Mouse (Mus musculus): ENCODE results near the gene Lim2. TPM values are rescaled to one million over a fixed set of nuclear protein-coding genes. Genes with fewer than 3 reads are reported as not detected.

Lim2 gene
- polyA plus RNA-seq, 1 experiment from 2014 or later, result not detected

- POLR2A ChIA-PET, result interaction anchor here (0.6 to 1.1 kb wide), 5 partner anchors 8 to 919 kb away, joined by 3 to 4 read pairs (median 3); partner anchors contain the start of gene Zfp141
- no peak for TF ChIP-seq CTCF (IDR thresholded peaks at IDR 0.05)
- DNase-seq (ENCODE audit: low read depth, low spot score) (no peak), ATAC-seq (no peak)
- H3K27me3 ChIP-seq, result no peaks in the 10 kb centered on the region
- in situ Hi-C loops (cut with MboI; ENCODE audit: low pct_unique_long_range_greater_than_20kb), result no loop called here
- CTCF ChIA-PET, result interaction anchor here (0.7 to 3.4 kb wide), 6 partner anchors 16 to 119 kb away, joined by 3 to 17 read pairs (median 8); partner anchors contain the start of genes Etfb and Gm45233
Observed at GRCm38 (mm10) chr7:43423991-43424625, 3.4 kb upstream of the Lim2 start.

- ChIA-PET CTCF (no interaction called here), POLR2A (no interaction called here)
- in situ Hi-C loops (cut with MboI; ENCODE audit: low pct_unique_long_range_greater_than_20kb), result no loop called here
- H3K27me3 ChIP-seq, result no peaks in the 10 kb centered on the region
- TF ChIP-seq CTCF (IDR thresholded peaks at IDR 0.05), result no peak
- DNase-seq (ENCODE audit: low read depth, low spot score), result no peak
- no peak for ATAC-seq
Observed at GRCm38 (mm10) chr7:43429500-43429899, 2.0 kb downstream of the Lim2 start.

- no peaks in the 10 kb centered on the region for H3K27me3 ChIP-seq
- CTCF ChIA-PET, result no interaction called here
- TF ChIP-seq CTCF (IDR thresholded peaks at IDR 0.05), result no peak
- ATAC-seq (no peak), DNase-seq (ENCODE audit: low read depth, low spot score) (no peak)
- in situ Hi-C loops (cut with MboI; ENCODE audit: low pct_unique_long_range_greater_than_20kb), result no loop called here
- POLR2A ChIA-PET, result no interaction called here
Observed at GRCm38 (mm10) chr7:43432891-43433290, 5.4 kb downstream of the Lim2 start.

GRCm38 (mm10) chr7:43434676-43435075 is 7.2 kb downstream of the Lim2 start:
- H3K27me3 ChIP-seq, result no peaks in the 10 kb centered on the region
- ChIA-PET CTCF (interaction anchor here (0.6 to 3.6 kb wide), 2 partner anchors 9 to 12 kb away, joined by 3 to 12 read pairs; partner anchors contain the start of genes Etfb and Gm45233), POLR2A (no interaction called here)
- DNase-seq (ENCODE audit: low read depth, low spot score), result no peak
- in situ Hi-C loops (cut with MboI; ENCODE audit: low pct_unique_long_range_greater_than_20kb), result no loop called here
- TF ChIP-seq CTCF (IDR thresholded peaks at IDR 0.05), result no peak
- ATAC-seq, result no peak

- no peak for DNase-seq (ENCODE audit: low read depth, low spot score)
- POLR2A ChIA-PET, result no interaction called here
- no peak for ATAC-seq
- no peaks in the 10 kb centered on the region for H3K27me3 ChIP-seq
- TF ChIP-seq CTCF (IDR thresholded peaks at IDR 0.05), result no peak
- CTCF ChIA-PET, result interaction anchor here (1.5 to 3.6 kb wide), 2 partner anchors 14 to 24 kb away, joined by 3 to 12 read pairs; no protein-coding TSS in a partner anchor
- in situ Hi-C loops (cut with MboI; ENCODE audit: low pct_unique_long_range_greater_than_20kb), result no loop called here
Observed at GRCm38 (mm10) chr7:43436341-43437255, 9.1 kb downstream of the Lim2 start, which contains the start of gene Nkg7. Gene Nkg7, plus strand, starts transcription at chr7:43437073.

- CTCF ChIA-PET, result interaction anchor here (1.5 kb wide), 1 partner anchor 28 kb away, joined by 4 read pairs; no protein-coding TSS in a partner anchor
- no peak for TF ChIP-seq CTCF (IDR thresholded peaks at IDR 0.05)
- no peak for DNase-seq (ENCODE audit: low read depth, low spot score)
- no peak for ATAC-seq
- POLR2A ChIA-PET, result no interaction called here
- H3K27me3 ChIP-seq, result no peaks in the 10 kb centered on the region
- in situ Hi-C loops (cut with MboI; ENCODE audit: low pct_unique_long_range_greater_than_20kb), result no loop called here
Observed at GRCm38 (mm10) chr7:43438611-43439010, 11.1 kb downstream of the Lim2 start.

GRCm38 (mm10) chr7:43440482-43440881 is 13.0 kb downstream of the Lim2 start, which contains the start of gene Cldnd2:
Gene Cldnd2, plus strand, starts transcription at chr7:43440782.
- in situ Hi-C loops (cut with MboI; ENCODE audit: low pct_unique_long_range_greater_than_20kb), result loop anchor here (10.0 kb wide), 1 partner anchor 126 kb away; the partner anchor contains the start of gene Zfp715
- TF ChIP-seq CTCF (IDR thresholded peaks at IDR 0.05), result no peak
- POLR2A ChIA-PET, result interaction anchor here (0.6 to 1.0 kb wide), 2 partner anchors 17 to 61 kb away, joined by 3 to 4 read pairs; no protein-coding TSS in a partner anchor

GRCm38 (mm10) chr7:43441071-43441470 is 13.6 kb downstream of the Lim2 start:
- in situ Hi-C loops (cut with MboI; ENCODE audit: low pct_unique_long_range_greater_than_20kb), result loop anchor here (10.0 kb wide), 1 partner anchor 126 kb away; the partner anchor contains the start of gene Zfp715
- no peaks in the 10 kb centered on the region for H3K27me3 ChIP-seq
- POLR2A ChIA-PET, result interaction anchor here (0.7 kb wide), 2 partner anchors 16 to 45 kb away, joined by 3 to 4 read pairs; no protein-coding TSS in a partner anchor
- TF ChIP-seq CTCF (IDR thresholded peaks at IDR 0.05), result no peak
- CTCF ChIA-PET, result interaction anchor here (0.9 kb wide), 1 partner anchor 26 kb away, joined by 3 read pairs; no protein-coding TSS in a partner anchor
- ATAC-seq, result no peak
- DNase-seq (ENCODE audit: low read depth, low spot score), result no peak

More at GRCm38 (mm10) chr7:43440482-43440881, 13.0 kb downstream of the Lim2 start, which contains the start of gene Cldnd2:
- CTCF ChIA-PET, result interaction anchor here (0.9 kb wide), 1 partner anchor 27 kb away, joined by 3 read pairs; no protein-coding TSS in a partner anchor
- no peak for DNase-seq (ENCODE audit: low read depth, low spot score)
- no peak for ATAC-seq
- no peaks in the 10 kb centered on the region for H3K27me3 ChIP-seq

- H3K27me3 ChIP-seq, result no peaks in the 10 kb centered on the region
- no peak for TF ChIP-seq CTCF (IDR thresholded peaks at IDR 0.05)
- DNase-seq (ENCODE audit: low read depth, low spot score) (no peak), ATAC-seq (no peak)
- CTCF ChIA-PET, result interaction anchor here (1.2 to 2.2 kb wide), 3 partner anchors 8 to 20 kb away, joined by 4 to 11 read pairs (median 5); no protein-coding TSS in a partner anchor
- POLR2A ChIA-PET, result interaction anchor here (0.7 to 1.1 kb wide), 2 partner anchors 16 to 19 kb away, joined by 3 read pairs; no protein-coding TSS in a partner anchor
- in situ Hi-C loops (cut with MboI; ENCODE audit: low pct_unique_long_range_greater_than_20kb), result loop anchor here (10.0 kb wide), 1 partner anchor 128 kb away; the partner anchor contains the start of gene Zfp715
Observed at GRCm38 (mm10) chr7:43442684-43443083, 15.2 kb downstream of the Lim2 start.
